27 mouse cellular contexts compared by ENCODE assay signal in the genomic region with DNA sequence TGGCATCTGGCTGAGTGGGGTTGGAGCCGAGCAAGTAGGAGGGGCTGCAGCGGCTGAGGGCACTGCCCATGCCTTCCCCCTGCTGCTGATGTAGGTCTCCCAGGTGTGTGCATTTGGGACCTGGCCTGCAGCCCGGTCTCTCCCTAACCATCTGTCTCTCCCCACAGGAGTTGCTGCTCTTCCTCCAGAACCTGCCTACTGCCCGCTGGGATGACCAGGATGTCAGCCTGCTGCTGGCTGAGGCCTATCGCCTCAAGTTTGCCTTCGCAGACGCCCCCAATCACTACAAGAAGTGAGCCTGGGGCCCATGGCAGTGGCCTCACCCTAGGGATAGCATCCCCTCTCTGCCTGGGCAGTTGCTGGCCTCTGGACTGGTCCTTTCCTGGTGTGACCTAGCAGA.
DNase-seq lines count a peak whose midpoint lies in the region; ATAC-seq lines count a peak whose summit lies in the region.
"Had no signal": no experiment of that assay in that cellular context is flagged by ENCODE, and none has a peak within 500 bp of the region (broad histone marks: within the 10 kb centered on the region; RNA-seq: fewer than 3 reads in every experiment).

No protein-coding gene starts in this region.

- H3K9ac ChIP-seq in intestine, embryonic 16.5 days (ENCODE audit: low read depth, low read length) = no peak overlapping the region
- H3K9ac ChIP-seq: forebrain, embryonic 13.5 days; intestine, embryonic 15.5 days; limb, embryonic 13.5 days; lung, embryonic 15.5 days; neural tube, embryonic 12.5 days had no signal

- ATAC-seq in cerebellum, adult (ENCODE audit: insufficient number of reproducible peaks, low FRiP score, low TSS enrichment) = 0 out of 2 replicates have a peak, but pooled peaks have one; percentile 12
- ATAC-seq in intestine, embryonic 16.5 days = no peak
- ATAC-seq: forebrain, embryonic 13.5 days; hindbrain, embryonic 16.5 days; intestine, embryonic 15.5 days had no signal

- H3K4me1 ChIP-seq in intestine, embryonic 16.5 days (ENCODE audit: control insufficient read depth, insufficient read depth, low read length) = no peaks in the 10 kb centered on the region
- H3K4me1 ChIP-seq: forebrain, embryonic 13.5 days; intestine, embryonic 15.5 days; lung, embryonic 15.5 days; neural tube, embryonic 12.5 days had no signal

- H3K9me3 ChIP-seq in intestine, embryonic 16.5 days (ENCODE audit: control insufficient read depth, low read length) = no peaks in the 10 kb centered on the region
- H3K9me3 ChIP-seq: forebrain, embryonic 13.5 days; intestine, embryonic 15.5 days; limb, embryonic 13.5 days; lung, embryonic 15.5 days; neural tube, embryonic 12.5 days had no signal

- H3K27me3 ChIP-seq in intestine, embryonic 16.5 days (replicated peaks; ENCODE audit: control insufficient read depth, insufficient read depth, low read length) = no peaks in the 10 kb centered on the region
- H3K27me3 ChIP-seq: CH12.LX; forebrain, embryonic 13.5 days; intestine, embryonic 15.5 days; limb, embryonic 13.5 days; lung, embryonic 15.5 days; neural tube, embryonic 12.5 days had no signal

- H3K4me2 ChIP-seq in intestine, embryonic 16.5 days (ENCODE audit: low read depth, low read length) = no peak overlapping the region
- H3K4me2 ChIP-seq: forebrain, embryonic 13.5 days; intestine, embryonic 15.5 days; limb, embryonic 13.5 days; liver, embryonic 11.5 days; lung, embryonic 15.5 days; midbrain, embryonic 11.5 days; neural tube, embryonic 12.5 days had no signal

- no peaks in the 10 kb centered on the region for H3K36me3 ChIP-seq in intestine, embryonic 16.5 days (ENCODE audit: control insufficient read depth, insufficient read depth, low read length)
- H3K36me3 ChIP-seq: intestine, embryonic 15.5 days; limb, embryonic 13.5 days; lung, embryonic 15.5 days; neural tube, embryonic 12.5 days had no signal

- no peak overlapping the region for H3K27ac ChIP-seq in intestine, embryonic 16.5 days (ENCODE audit: low read length)
- H3K27ac ChIP-seq: forebrain, embryonic 13.5 days; intestine, embryonic 15.5 days; limb, embryonic 13.5 days; lung, embryonic 15.5 days; neural tube, embryonic 12.5 days had no signal

- no peak overlapping the region for H3K4me3 ChIP-seq in intestine, embryonic 16.5 days (ENCODE audit: low read length)
- H3K4me3 ChIP-seq: erythroblast, embryonic 14.5 days; forebrain, embryonic 13.5 days; intestine, embryonic 15.5 days; limb, embryonic 13.5 days; lung, embryonic 15.5 days; myocyte; neural tube, embryonic 12.5 days had no signal

- 86% methylated on average over 7 of the region's 7 CpGs for WGBS in intestine, embryonic 16.5 days

- no peak for DNase-seq in cerebellum, postnatal 4 days (ENCODE audit: low spot score in 2 of 2)
- peak; percentile 24 for DNase-seq in brain, adult 2 months (ENCODE audit: low read depth, low spot score)
- peak; percentile 54 for DNase-seq in cerebellum, adult 8-10 months
- DNase-seq in cerebellum, postnatal 25 days = peak; percentile 72 to 73
- no peak for DNase-seq in T-cell, adult 2 months (ENCODE audit: low spot score)
- no peak for DNase-seq in embryo, embryonic 11 days
- DNase-seq: adrenal gland, postnatal 25 days; gastrocnemius, postnatal 10 days; heart, postnatal 14 days; kidney, adult 9 months; kidney, postnatal 10 days; right cerebral cortex, adult 18-20 months; thymus, adult 2 months; thymus, postnatal 36 days had no signal

Comparison
In these comparisons a context has a peak if more than half of its experiments do, and no peak if none do; other contexts are left out.
1. DNase-seq: peak in brain, adult 2 months (single experiment), cerebellum, adult 8-10 months (single experiment) and cerebellum, postnatal 25 days (2 of 2); none in cerebellum, postnatal 4 days (0 of 2), T-cell, adult 2 months (single experiment) and embryo, embryonic 11 days (single experiment).